Mouse (Mus musculus) adrenal gland, adult 18-20 months (tissue): ENCODE results near the gene Tbc1d32. TPM values are rescaled to one million over a fixed set of nuclear protein-coding genes. Genes with fewer than 3 reads are reported as not detected.
"Not testable (repeated sequence)": the region's sequence is repeated elsewhere in the genome, so short reads cannot be mapped to it uniquely, and the experiment has no call there.

Experiments
- DNase-seq, 2 experiments: peaks; one replicate each; pipeline ENCODE4 v3.0.0; 2021 to 2022; ENCODE audit warnings: low spot score in 2 of 2
- long read RNA-seq, 2 experiments: library from polyadenylated mRNA; stranded (forward); transcript quantifications; one replicate each; pipeline ENCODE4 v2.0.0; 2021
- total RNA-seq, 2 experiments: library from RNA; stranded (reverse); gene quantifications; 1 replicate in 1 of 2; 2 replicates in 1 of 2; pipeline ENCODE4 v1.2.3; 2021

The Tbc1d32 gene
- 1 to 10 TPM; 5.3 to 6.2 TPM for total RNA-seq
- long read RNA-seq, experiment 1, full-length matches to known transcripts, result 1 of 2 reads
- long read RNA-seq, experiment 1, partial matches to known transcripts, result 0 of 2 reads
- long read RNA-seq, experiment 1, other reads (novel, unspliced or antisense), result 1 of 2 reads
- long read RNA-seq, experiment 2, full-length matches to known transcripts, result 2 of 5 reads
- long read RNA-seq, experiment 2, partial matches to known transcripts, result 1 of 5 reads
- long read RNA-seq, experiment 2, other reads (novel, unspliced or antisense), result 2 of 5 reads

GRCm38 (mm10) chr10:56228568-56229209 is at the start of gene Tbc1d32:
Tbc1d32 (minus strand) TSS chr10:56228689.
- peak; percentile 91 to 93 for DNase-seq

GRCm38 (mm10) chr10:56227771-56228275 is 666 bp downstream of the Tbc1d32 start:
- no peak for DNase-seq

- DNase-seq, result no peak
Observed at GRCm38 (mm10) chr10:56215797-56216196, 12.7 kb downstream of the Tbc1d32 start.

- no peak for DNase-seq
Observed at GRCm38 (mm10) chr10:56210343-56210742, 18.1 kb downstream of the Tbc1d32 start.

GRCm38 (mm10) chr10:56206802-56207404 is 21.6 kb downstream of the Tbc1d32 start:
- DNase-seq, result no peak

- DNase-seq, result no peak
Observed at GRCm38 (mm10) chr10:56204348-56204747, 24.1 kb downstream of the Tbc1d32 start.

GRCm38 (mm10) chr10:56199902-56200301 is 28.6 kb downstream of the Tbc1d32 start:
- DNase-seq, result no peak

- DNase-seq, result no peak
Observed at GRCm38 (mm10) chr10:56198691-56199090, 29.8 kb downstream of the Tbc1d32 start.

GRCm38 (mm10) chr10:56194310-56194709 is 34.2 kb downstream of the Tbc1d32 start:
- DNase-seq, result no peak

- DNase-seq, result no peak
Observed at GRCm38 (mm10) chr10:56181727-56182126, 46.8 kb downstream of the Tbc1d32 start.

- no peak for DNase-seq
Observed at GRCm38 (mm10) chr10:56173184-56173583, 55.3 kb downstream of the Tbc1d32 start.

- DNase-seq, result not testable (repeated sequence)
Observed at GRCm38 (mm10) chr10:56167721-56168120, 60.8 kb downstream of the Tbc1d32 start.

GRCm38 (mm10) chr10:56165758-56166157 is 62.7 kb downstream of the Tbc1d32 start:
- DNase-seq, result no peak

GRCm38 (mm10) chr10:56164411-56164810 is 64.1 kb downstream of the Tbc1d32 start:
- DNase-seq, result no peak

- DNase-seq, result no peak
Observed at GRCm38 (mm10) chr10:56158748-56159147, 69.7 kb downstream of the Tbc1d32 start.

GRCm38 (mm10) chr10:56158207-56158606 is 70.3 kb downstream of the Tbc1d32 start:
- DNase-seq, result no peak

- DNase-seq, result no peak
Observed at GRCm38 (mm10) chr10:56156956-56157355, 71.5 kb downstream of the Tbc1d32 start.

GRCm38 (mm10) chr10:56148920-56149319 is 79.6 kb downstream of the Tbc1d32 start:
- no peak for DNase-seq

- DNase-seq, result no peak
Observed at GRCm38 (mm10) chr10:56137191-56137590, 91.3 kb downstream of the Tbc1d32 start.

GRCm38 (mm10) chr10:56129642-56130041 is 98.8 kb downstream of the Tbc1d32 start:
- no peak for DNase-seq

GRCm38 (mm10) chr10:56126972-56127371 is 101.5 kb downstream of the Tbc1d32 start:
- no peak for DNase-seq

GRCm38 (mm10) chr10:56115636-56116180 is 112.8 kb downstream of the Tbc1d32 start:
- no peak for DNase-seq
